ENCODE assay signal across 8 mouse cellular contexts in the genomic region with DNA sequence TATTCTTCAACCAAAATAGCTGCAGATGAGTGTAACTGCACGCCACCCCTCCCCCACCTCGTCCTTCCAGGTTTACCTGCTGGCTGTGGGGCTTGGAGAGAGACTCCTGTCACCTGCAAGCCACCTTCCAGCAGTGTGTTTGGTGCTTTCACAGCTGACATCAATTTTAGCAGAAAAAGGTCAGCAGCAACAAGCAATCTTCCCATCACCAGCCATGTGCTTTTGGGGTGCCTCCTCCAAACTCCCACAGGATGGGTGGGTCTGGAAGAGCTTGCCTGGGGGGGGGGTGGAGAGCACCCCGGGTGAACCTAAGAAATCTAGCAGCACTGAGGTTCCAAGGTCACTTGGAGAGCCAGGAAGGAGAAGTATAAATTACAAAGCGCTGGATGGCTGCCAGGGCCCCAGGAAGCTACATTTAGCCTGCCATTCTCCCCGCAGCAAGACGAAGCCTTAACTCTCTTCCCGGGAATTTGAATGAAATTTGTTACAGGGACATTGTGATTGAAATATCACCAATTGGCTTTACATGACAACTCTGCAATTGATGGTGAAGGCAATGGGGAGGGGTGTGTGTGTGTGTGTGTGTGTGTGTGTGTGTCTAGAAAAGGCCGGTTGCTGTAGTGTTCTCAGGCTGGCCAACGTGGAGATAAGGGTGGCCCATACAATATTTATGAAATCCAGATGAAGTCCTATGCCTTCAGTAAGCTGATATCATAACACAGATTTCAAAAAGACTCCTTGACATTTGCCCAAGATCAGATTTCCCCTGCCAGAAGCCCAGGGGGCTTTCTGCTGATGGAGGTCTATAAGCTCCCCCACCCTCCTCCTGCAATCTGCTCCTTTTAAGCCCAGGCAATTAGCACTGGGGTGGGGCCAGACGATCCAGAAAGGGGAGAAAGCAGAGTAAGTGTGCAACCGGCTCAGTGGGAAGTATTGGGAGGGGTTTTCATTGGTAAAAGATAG. TPM values are rescaled to one million over a fixed set of nuclear protein-coding genes. Genes with fewer than 3 reads are reported as not detected.
DNase-seq lines count a peak whose midpoint lies in the region; ATAC-seq and TF ChIP-seq lines count a peak whose summit lies in the region.

No protein-coding gene starts in this region.

- H3K27me3 ChIP-seq in liver, embryonic 11.5 days (replicated peaks; ENCODE audit: control insufficient read depth, insufficient read depth, low read length), result peaks cover 4% of the 10 kb centered on the region; the same call in 1 of the 2 replicates
- 0 out of 2 replicates have a peak, but pooled peaks cover 2% of the 10 kb centered on the region for H3K27me3 ChIP-seq in liver, postnatal 0 days (ENCODE audit: insufficient read depth, low read length)
- no peaks in the 10 kb centered on the region for H3K27me3 ChIP-seq in hindbrain, embryonic 14.5 days (ENCODE audit: control insufficient read depth, insufficient read depth, low read length)
- 0 out of 2 replicates have a peak, but pooled peaks cover 9% of the 10 kb centered on the region for H3K27me3 ChIP-seq in midbrain, embryonic 12.5 days

- no peak overlapping the region for H3K27ac ChIP-seq in liver, embryonic 11.5 days (ENCODE audit: low read depth, low read length)
- H3K27ac ChIP-seq in liver, postnatal 0 days (ENCODE audit: low read depth), result no peak overlapping the region
- peak overlapping the region; percentile 74 for H3K27ac ChIP-seq in hindbrain, embryonic 14.5 days
- H3K27ac ChIP-seq in midbrain, embryonic 12.5 days (replicated peaks), result peak overlapping the region; percentile 63

- H3K9ac ChIP-seq in liver, embryonic 11.5 days (ENCODE audit: low read depth, low read length), result no peak overlapping the region
- H3K9ac ChIP-seq in liver, postnatal 0 days (replicated peaks), result no peak overlapping the region
- peak overlapping the region; percentile 21 for H3K9ac ChIP-seq in hindbrain, embryonic 14.5 days
- H3K9ac ChIP-seq in midbrain, embryonic 12.5 days (replicated peaks), result no peak overlapping the region

- H3K4me2 ChIP-seq in liver, embryonic 11.5 days, result peak overlapping the region; percentile 34
- H3K4me2 ChIP-seq in liver, postnatal 0 days (ENCODE audit: low read depth, low read length), result no peak overlapping the region
- H3K4me2 ChIP-seq in hindbrain, embryonic 14.5 days (replicated peaks), result peak overlapping the region; percentile 28
- peak overlapping the region; percentile 2; the same call in 1 of the 2 replicates for H3K4me2 ChIP-seq in midbrain, embryonic 12.5 days (replicated peaks)

- WGBS in liver, embryonic 11.5 days, result 12% methylated on average over 11 of the region's 11 CpGs
- 10% methylated on average over 11 of the region's 11 CpGs for WGBS in liver, postnatal 0 days (ENCODE audit: insufficient replicate concordance)
- 10% methylated on average over 11 of the region's 11 CpGs for WGBS in hindbrain, embryonic 14.5 days
- 12% methylated on average over 11 of the region's 11 CpGs for whole genome bisulfite sequencing in midbrain, embryonic 12.5 days

- TF ChIP-seq EP300 in liver, postnatal 0 days (IDR thresholded peaks at IDR 0.05; ENCODE audit: low read depth), result no peak

- no peaks in the 10 kb centered on the region for H3K9me3 ChIP-seq in liver, embryonic 11.5 days (ENCODE audit: control insufficient read depth, low read length)
- H3K9me3 ChIP-seq in liver, postnatal 0 days (ENCODE audit: low read length), result no peaks in the 10 kb centered on the region
- H3K9me3 ChIP-seq in hindbrain, embryonic 14.5 days (ENCODE audit: control insufficient read depth, low read length), result no peaks in the 10 kb centered on the region
- H3K9me3 ChIP-seq in midbrain, embryonic 12.5 days, result no peaks in the 10 kb centered on the region

- no peaks in the 10 kb centered on the region for H3K36me3 ChIP-seq in liver, embryonic 11.5 days (ENCODE audit: control insufficient read depth, insufficient read depth, low read length)
- H3K36me3 ChIP-seq in liver, postnatal 0 days (replicated peaks; ENCODE audit: insufficient read depth, low read length), result no peaks in the 10 kb centered on the region
- no peaks in the 10 kb centered on the region for H3K36me3 ChIP-seq in hindbrain, embryonic 14.5 days (replicated peaks; ENCODE audit: control insufficient read depth, insufficient read depth)
- no peaks in the 10 kb centered on the region for H3K36me3 ChIP-seq in midbrain, embryonic 12.5 days

- no peak for TF ChIP-seq CTCF in liver, postnatal 0 days (IDR thresholded peaks at IDR 0.05; ENCODE audit: low read depth)

- no peak overlapping the region for H3K4me3 ChIP-seq in liver, embryonic 11.5 days (ENCODE audit: low read depth, low read length)
- H3K4me3 ChIP-seq in liver, postnatal 0 days (ENCODE audit: low read depth, low read length), result no peak overlapping the region
- H3K4me3 ChIP-seq in hindbrain, embryonic 14.5 days (replicated peaks; ENCODE audit: low read length), result no peak overlapping the region
- no peak overlapping the region for H3K4me3 ChIP-seq in midbrain, embryonic 12.5 days

- ATAC-seq in liver, embryonic 11.5 days (replicated peaks; ENCODE audit: low FRiP score), result no peak
- ATAC-seq in liver, postnatal 0 days, result no peak
- no peak for ATAC-seq in hindbrain, embryonic 14.5 days (ENCODE audit: low FRiP score)
- peak; percentile 50; the same call in 1 of the 2 replicates for ATAC-seq in midbrain, embryonic 12.5 days (ENCODE audit: low FRiP score, low read depth)

- DNase-seq in liver, embryonic 11.5 days (ENCODE audit: low spot score), result no peak
- DNase-seq in liver, postnatal 0 days, result no peak
- peak; percentile 53 for DNase-seq in embryo, embryonic 10.5 days (ENCODE audit: low spot score)
- peak; percentile 69 for DNase-seq in hindbrain, embryonic 14.5 days (ENCODE audit: low spot score)
- DNase-seq in frontal cortex, postnatal 10 days (ENCODE audit: low spot score in 2 of 2), result no peak
- DNase-seq in spleen, postnatal 36 days (ENCODE audit: low spot score in 2 of 2), result no peak
- DNase-seq in layer of hippocampus, adult 18-20 months (ENCODE audit: low spot score in 2 of 2), result no peak

- peaks cover 5% of the 10 kb centered on the region; the same call in 1 of the 2 replicates for H3K4me1 ChIP-seq in liver, embryonic 11.5 days (replicated peaks; ENCODE audit: control insufficient read depth, insufficient read depth, low read length)
- H3K4me1 ChIP-seq in liver, postnatal 0 days (ENCODE audit: insufficient read depth), result no peaks in the 10 kb centered on the region
- peaks cover 32% of the 10 kb centered on the region for H3K4me1 ChIP-seq in hindbrain, embryonic 14.5 days (replicated peaks; ENCODE audit: control insufficient read depth, insufficient read depth, low read length)
- peaks cover 23% of the 10 kb centered on the region for H3K4me1 ChIP-seq in midbrain, embryonic 12.5 days

RNA-seq across cellular contexts. Expression of gene Chst8, which starts 13.8 kb away (rescaled TPM):
- 0.75 and 0.79 TPM in 2 replicates for polyA plus RNA-seq in liver, embryonic 11.5 days (2014; fragmentation: Nextera tagmentation; extraction: Ambion mirVana)
- polyA plus RNA-seq in liver, postnatal 0 days (2015; fragmentation: Nextera tagmentation; extraction: Ambion mirVana), result 0.21 and 0.47 TPM in 2 replicates
- polyA plus RNA-seq in hindbrain, embryonic 14.5 days (2014; fragmentation: Nextera tagmentation; extraction: Ambion mirVana), result 8.5 and 10.4 TPM in 2 replicates
- 15.7 and 18.9 TPM in 2 replicates for polyA plus RNA-seq in midbrain, embryonic 12.5 days (2016; fragmentation: Nextera tagmentation; extraction: Ambion mirVana)
- total RNA-seq in layer of hippocampus, adult 18-20 months (2021), result 10 to 100 TPM; 27.6 to 44.7 TPM

Comparison
In these comparisons a context has a peak if more than half of its experiments do, and no peak if none do; other contexts are left out.
1. DNase-seq: peak in embryo, embryonic 10.5 days (single experiment) and hindbrain, embryonic 14.5 days (single experiment); none in liver, embryonic 11.5 days (single experiment), liver, postnatal 0 days (single experiment), frontal cortex, postnatal 10 days (0 of 2), spleen, postnatal 36 days (0 of 2) and layer of hippocampus, adult 18-20 months (0 of 2).
2. H3K27ac ChIP-seq: peak in hindbrain, embryonic 14.5 days (single experiment) and midbrain, embryonic 12.5 days (single experiment); none in liver, embryonic 11.5 days (single experiment) and liver, postnatal 0 days (single experiment).